Mouse (Mus musculus) right cerebral cortex, adult 2 months (tissue): ENCODE measurements around the gene Fosb.

ENCODE experiments used
- DNase-seq, 2 experiments: peaks; one replicate each; pipeline ENCODE4 v3.0.0; 2021 to 2022; ENCODE audit warnings: low spot score in 2 of 2

Fosb gene

DNA sequence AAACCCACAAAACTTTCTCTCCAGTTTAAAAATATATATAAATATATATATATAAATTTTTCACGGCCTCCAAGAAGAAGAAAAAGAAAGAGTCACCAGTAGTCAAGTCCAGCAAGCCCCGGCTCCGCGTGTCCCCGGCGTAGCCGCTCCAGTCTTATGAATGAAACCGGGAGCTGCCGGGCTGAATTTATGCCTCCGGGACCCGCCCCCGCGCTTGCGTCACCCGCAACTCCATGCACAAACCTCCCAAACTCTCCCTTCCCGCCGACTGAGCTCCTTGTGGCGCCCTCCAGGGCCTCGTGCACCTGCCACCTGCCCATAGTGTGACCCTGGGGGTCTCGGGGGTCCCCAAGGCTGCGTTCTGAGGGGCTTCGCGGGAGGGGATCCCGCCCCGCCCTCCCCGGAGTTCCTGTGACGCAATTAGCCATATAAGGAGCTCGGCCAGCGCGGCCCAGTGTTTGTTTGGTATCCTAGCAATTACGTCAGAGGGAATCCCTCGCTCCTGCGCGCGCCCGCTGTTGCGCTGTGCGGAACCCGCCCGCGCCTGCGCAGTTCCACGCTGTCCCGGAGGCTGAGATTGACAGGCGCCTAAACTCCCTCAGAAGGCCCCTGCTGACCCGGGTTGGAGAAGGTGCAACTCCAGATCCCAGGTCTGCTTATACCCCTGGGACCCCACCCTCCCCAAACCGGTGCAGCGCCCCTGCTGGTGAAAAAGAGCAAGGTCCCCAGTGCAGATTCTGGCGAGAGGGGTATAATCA, at the start of gene Fosb:
Gene Fosb (minus strand): TSS at position 168 of the 758 bp plus-strand sequence.
- peak; percentile 95 to 97 for DNase-seq

DNA sequence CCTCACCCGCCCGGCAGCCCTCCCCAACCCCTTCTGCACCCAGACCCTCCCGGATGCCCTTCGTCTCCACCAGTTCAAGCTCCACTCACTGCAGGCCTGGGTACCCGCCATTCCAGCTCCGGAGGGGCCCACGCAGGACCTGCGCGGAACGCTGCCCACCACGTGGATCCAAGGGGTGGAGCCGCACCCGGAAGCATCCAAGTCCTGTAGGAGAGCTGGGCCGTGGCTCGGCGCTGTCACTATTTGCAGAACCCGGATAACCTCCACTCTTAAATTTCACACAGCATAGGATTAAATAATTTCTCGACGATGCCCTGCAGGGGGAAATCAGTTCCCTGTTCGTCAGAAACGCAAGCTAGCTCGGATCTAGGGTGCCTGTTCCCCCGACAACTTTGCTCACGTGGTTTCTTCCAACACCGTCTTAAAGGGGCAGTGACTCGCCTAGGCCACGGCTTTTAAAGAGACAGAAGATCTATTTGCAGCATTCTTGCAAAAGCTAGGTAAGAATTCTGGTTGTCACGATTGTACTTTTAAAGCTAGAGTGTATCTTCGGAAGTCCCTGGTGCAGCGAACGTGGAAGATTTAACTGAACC, 49.5 kb upstream of the Fosb start, which contains the start of the genes Cd3eap and Ppp1r13l:
Gene Cd3eap (minus strand): TSS at position 185 of the 593 bp plus-strand sequence.
Gene Ppp1r13l (plus strand): TSS at position 451 of the 593 bp plus-strand sequence.
- DNase-seq, result peak; percentile 88 to 90

DNA sequence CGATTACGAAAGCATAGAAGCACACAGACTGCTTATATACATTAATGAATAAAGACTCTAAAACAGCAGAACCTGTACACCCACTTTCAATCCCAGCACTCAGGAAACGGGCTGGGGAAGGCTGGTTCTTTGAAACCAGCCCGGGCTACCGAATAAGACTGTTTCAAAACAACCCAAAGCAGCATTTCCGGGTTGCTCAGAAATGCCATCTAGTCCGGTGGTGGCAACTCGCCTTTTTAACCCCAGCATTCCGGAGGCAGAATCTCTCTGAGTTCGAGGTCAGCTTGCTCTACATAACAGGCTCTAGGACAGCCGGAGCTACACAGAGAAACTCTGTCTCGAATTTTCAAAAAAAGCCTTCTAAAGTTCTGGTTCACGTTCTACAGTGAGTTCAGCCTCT, 48.8 kb upstream of the Fosb start:
- DNase-seq, result no peak

DNA sequence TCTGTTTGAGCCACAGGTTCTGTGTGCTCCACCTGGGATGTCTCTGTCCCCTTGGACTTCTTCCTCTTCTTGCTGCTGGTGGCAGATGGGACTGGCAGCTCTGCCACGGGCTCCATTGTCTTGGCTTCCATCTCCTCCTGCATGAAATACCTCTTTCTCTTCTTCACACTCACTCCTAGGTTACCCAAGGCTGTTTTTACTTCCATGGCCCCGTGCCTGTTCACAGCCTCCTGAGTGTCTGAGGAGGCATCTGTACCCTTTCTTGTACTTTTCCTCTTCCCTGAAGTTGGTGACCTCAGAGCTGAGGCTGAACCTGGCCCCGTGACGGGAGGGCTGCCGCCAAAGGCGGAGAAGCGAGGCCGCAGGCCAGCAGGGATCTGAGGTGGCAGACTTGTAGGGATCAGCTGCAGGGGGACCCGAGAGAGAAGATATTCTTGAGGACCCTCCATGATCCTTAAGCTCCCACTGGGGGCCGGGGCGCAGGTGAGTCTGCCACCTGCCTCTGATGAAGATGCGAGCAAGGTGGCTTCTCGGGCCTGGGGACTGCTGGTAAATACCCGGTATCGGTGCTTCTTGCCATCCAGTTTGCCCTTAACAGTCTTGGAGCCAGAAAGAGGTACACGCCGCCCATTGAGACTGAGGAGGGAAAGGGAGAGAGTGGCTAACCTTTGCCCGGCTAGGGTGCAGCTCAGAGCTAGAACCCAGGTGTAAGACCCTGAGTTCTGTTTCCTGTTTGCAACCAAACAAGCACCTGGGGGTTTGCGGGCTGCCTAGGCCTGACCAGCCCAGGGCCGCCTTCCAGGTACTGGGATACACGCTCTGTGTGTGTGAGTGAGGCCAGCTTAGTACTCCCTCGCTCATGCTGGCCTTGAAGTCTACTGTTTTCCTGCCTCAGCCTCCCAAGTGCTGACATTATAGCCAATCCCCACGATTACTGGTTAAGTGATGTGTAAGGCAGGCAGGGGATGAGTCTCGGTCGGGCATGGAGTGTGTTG, 47.8 kb upstream of the Fosb start:
- DNase-seq, result no peak

DNA sequence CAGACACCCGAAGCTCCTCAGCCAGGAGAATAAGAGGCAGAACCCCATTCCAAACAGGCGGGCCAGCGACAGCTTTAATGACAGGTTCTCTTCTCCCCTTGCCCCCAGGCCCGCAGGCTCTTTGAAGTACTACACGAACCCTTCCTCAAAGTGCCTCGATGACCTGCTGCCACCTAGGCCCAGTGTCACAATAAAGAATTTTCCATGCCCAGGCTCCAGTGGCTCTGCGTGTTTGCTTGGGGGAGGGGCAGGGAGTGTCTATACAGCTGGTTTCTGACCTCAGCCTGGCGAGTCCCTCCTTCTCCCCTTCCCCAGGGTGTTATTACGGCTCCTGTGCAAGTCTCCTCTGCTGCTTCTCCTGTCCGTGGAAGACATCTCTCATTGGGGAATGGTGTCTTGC, 46.5 kb upstream of the Fosb start:
- DNase-seq, result no peak

DNA sequence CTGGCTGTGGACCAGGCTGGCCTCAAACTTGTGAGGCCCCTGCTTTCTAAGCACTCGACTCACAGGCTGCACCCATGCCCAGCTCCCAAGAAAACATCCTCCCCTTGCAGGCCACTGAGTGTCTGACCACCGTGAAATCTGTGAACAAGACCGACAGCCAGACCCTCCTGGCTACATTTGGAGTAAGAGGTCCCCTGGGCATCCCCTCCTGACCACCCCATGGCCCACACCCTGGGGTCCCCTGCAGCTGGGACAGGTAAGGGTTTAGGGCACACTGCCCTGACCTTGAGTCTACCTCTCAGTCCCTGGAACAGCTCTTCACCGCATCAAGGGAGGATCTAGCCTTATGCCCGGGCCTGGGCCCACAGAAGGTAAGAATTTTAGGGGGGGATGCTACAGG, 45.1 kb upstream of the Fosb start:
- no peak for DNase-seq

DNA sequence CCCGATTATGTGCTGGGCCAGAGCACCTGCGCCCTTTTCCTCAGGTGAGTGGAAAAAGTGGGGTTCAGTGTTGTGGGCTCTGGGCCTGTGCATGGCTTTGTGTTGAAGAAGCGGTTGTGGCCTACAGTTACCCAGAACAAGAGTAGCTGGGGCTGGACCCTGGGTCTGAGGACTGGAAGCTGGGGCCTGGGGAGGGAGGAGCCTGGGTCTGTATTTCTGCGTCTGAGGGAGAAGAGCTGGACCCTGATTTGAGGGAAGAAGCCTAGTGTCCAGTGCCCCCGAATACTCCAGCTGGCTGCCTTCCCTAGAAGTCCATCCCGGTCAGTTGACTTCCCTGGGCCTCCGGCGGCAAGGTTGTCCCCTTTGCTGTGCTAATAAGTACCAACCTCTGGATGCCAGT, 40.4 kb upstream of the Fosb start:
- no peak for DNase-seq

DNA sequence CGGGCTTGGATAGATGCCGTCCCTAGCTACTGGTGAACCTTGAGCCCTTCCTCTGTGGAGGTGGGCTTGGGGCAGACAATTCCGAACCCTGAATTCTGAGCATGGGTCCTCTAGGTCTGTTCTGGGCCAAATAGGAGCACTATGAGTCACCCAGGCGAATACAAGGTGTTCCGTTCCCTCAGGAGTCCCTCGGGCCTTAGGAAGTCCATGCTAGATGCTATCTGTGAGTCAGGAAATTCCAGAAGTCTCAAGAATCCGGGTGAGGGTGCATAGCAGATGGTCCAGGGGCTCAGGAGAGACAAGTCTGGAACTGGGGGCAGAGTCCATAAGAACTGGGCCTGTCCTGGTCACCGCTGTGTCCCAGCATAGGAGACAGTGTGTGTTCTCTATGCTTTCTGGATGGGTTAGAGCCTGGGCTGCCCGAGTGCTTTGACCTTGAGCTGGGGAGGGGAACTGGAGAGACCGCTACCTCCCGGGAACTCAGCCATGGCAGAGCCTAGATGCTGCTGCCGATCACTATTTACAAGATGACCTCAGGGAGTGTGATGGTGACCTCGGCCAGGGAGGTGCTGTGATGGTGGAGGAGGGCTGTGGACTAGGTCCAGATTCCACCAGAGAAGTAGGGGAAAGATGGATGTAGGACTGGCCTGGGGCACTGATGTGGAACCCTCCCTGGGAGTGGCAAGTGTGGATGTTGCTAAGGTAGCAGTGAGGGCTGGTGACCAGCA, 39.5 kb upstream of the Fosb start:
- no peak for DNase-seq

DNA sequence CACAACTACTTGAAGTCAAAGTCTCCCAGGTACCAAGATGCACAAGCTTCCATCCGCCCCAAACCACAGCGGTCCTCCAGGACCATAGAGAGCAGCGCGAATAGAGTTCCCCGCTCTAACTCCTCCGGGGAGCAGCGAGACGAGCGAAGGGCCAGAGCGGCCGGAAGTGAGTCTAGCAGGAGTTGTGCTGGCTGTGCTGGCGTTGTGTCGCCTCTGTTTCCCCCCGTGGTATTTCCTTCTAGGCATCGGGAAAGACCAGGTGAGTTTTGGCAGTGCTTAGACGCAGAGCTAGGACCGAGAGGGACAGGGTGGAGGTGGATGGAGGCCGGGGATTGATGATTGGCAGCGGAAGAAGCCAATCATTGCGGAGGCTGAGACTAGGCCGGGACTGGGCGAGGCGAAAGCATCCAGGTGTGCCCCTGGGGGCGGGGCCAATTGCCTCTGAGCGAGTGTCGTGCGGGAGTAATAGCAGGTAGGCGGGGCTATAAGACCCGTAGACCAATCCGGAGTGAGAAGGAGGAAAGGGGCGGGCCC, 35.2 kb upstream of the Fosb start:
- DNase-seq, result peak; percentile 95 to 96

DNA sequence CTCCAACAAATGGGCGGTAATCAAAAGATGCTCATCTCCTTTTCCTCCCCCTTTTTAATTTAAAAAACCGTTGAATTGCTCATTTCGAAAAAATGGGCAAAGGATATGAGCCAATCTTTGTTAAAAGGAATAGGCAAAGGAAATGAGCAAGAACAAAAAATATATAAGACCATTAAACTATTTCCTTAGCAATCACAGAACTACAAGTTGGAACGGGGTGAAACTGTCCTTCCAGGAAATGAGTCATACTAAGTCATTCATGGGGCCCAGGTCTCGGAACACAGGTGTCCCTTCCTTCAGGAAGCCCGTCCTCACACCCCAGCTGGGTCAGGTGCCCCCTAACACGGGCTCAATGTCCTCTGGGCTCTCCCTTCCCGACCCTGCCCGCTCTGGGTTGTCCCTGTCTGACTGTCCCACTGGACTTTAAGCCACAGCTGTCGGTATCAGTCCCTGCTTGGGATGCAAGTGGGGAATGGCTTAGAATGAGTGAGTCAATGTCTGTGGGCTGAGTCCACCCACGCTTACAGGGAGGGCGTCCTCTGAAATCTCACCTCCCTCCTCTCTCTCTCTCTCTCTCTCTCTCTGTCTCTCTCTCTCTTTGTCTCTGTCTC, 34.5 kb upstream of the Fosb start, which contains the start of gene Ercc1:
Gene Ercc1 (plus strand): TSS at position 542 of the 611 bp plus-strand sequence.
- peak; percentile 43 to 54 for DNase-seq

DNA sequence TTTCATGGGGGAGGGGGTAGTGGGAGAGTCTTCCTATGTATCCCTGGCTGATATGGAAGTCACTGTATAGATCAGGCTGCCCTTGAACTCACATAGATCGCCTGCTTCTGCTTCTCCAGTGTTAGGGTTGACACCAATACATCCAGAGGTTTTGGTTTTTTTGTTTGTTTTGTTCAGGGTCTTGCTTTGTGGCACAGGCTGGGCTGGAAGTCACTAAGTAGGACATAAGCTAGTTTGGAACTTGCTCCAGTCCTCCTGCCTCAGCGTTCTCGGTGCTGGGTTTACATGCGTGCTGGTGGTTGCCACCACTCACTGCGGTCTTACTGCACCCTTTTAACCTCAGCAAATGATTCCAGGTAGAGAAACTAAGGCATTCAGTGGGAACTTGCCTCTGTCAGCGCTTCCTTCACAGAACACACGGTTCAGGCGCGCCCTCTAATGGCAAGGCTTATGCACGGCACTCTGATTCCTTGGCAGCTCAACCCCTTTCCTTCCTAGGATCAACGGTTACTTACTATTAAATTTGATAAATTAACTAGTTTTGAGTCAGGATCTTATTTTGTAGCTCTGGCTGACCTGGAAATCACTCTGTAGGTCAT, 33.5 kb upstream of the Fosb start:
- DNase-seq, result peak; percentile 81 to 86

DNA sequence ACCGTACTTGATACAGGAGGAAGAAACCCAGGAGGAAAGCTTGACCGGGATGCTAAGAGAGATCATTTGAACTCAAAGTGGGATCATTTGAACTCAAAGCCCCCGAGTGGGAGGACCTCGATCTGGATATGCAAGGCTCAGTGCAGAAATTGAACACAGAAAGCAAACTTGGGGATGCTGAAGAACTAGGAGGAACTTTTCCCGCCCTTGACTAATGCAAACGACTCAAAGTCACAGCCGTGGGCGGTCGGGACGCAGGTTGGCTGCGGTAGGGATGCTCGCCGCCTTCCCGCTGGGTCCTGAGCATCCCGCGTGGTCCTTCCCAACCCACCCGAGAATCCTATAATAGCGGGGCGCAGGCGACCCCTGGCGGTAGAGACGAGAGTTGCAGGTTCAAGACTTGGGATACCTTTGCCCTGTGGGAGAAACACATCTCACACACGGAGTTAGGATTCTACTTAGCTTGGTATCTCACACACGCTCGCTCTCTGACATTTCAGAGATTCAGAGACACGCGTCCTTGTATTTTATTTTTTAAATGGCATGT, 32.7 kb upstream of the Fosb start:
- peak; percentile 93 to 96 for DNase-seq

DNA sequence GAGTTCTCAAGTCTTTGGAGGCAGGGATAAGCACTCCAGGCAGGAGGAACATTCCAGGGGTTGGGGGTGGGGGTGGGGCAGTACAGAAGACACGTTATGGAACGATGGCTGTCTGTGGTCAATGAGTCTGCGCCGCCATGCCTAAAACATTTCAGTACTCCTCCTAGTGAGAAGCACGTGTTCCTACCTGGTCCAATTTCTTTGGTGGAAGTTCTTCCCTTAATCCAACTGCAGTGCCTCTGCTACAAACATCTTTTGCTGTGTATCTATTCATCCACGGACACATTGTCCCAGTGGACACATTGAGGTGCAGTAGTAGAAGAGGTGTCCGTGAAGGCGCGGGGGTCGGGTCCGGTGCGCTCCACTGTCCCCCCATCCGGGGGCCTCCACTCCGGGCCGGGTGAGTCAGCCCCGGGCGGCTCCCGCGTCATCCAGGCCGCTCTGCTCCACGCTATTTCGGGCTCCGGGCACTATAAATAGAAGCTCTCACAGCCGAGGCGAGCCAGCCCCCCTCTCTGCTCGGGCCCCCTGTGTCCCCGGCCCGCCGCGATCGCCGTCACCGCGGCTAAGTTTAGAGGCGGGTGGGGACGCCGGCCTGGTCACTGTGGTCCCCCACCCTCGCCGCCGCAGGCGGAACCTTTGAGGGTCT, 32.0 kb upstream of the Fosb start:
- DNase-seq, result peak; percentile 62 to 76

DNA sequence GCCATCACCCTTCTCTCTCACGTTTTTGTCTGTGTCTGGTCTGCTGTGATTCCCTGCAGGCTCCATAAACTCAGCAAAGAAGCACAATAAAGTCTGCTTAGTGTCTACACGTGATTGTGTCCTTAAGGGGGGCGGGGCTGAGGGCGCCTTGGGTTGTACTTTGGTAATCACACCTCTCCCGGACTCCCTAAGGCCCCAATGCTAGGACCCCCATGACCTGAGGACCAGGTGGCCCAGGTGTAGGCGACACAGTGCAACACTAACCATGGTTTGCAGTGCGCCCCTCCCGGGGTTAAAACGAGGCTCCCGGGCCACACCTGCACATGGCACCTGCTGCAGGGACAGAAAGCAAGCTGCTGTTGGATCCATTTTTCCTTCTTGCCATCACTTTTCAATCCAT, 31.4 kb upstream of the Fosb start:
- no peak for DNase-seq

DNA sequence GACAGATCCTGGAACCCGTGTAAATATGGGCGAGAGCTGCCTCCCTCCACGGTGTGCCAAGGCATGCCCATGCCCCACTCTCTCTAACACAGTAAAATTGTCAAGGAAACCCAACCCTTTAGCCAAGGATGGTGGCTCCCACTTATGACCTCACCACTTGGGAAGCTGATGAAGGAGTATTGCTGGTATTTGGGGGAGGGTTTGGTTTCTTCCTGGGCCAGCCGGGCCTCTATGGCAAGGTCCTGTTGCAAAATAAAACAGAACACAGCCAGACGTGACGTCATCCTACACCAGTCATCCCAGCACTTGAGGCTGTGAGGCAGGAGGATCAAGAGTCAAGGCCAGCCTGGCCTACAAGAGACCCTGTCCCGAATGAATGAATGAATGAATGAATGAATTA, 28.7 kb upstream of the Fosb start:
- DNase-seq, result no peak

DNA sequence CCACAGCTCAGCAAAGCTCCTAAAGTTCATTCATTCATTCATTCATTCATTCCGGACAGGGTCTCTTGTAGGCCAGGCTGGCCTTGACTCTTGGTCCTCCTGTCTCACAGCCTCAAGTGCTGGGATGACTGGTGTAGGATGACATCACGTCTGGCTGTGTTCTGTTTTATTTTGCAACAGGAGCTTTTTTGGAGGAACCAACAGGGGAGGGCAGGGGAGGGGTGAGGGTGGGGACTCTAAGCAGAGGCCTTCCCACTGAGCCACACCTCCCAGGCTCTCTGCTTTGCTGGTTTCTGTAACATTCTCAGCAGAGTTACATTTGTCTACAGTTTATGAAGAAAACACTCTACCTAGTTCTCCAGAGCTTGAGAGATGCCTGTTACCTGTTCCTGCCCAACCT, 28.2 kb upstream of the Fosb start:
- no peak for DNase-seq

DNA sequence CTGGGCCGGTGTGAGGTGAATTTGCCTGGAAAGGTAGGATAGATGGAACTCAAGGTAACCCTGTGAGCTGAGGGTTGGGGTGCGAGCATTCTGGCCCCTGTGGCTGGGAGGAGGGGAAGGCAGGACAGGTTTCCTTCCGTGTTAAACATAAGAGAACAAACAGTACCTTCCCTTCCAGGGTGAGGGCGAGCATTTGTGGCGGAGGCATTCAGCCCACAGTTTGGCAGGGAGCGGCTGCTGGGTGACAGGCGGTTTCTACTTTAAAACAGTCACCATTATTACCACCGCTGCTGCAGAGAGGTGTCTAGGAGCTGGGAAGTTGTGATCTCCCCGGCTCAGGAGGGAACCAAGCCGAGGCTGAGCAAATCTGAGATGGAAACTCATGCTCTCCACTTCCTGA, 27.3 kb upstream of the Fosb start:
- DNase-seq, result peak in 1 of 2 experiments; percentile 41

DNA sequence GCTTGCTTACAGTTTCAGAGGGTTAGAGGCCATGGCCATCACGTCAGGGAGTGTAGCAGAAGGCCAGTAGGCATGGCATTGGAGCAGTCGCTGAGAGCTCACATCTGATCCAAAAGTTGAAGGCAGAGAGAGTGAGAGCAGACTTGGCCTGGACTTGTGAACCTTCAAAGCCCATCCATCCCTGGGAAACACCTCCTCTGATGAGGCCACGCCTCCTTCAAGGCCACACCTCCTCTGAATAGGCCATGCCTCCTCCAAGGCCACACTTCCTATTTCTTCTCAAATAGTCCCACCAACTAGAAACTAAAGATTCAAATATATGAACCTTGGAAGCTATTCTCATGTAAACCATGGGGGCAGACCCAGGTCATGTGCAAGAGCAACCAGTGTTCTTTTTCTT, 25.7 kb upstream of the Fosb start:
- no peak for DNase-seq

DNA sequence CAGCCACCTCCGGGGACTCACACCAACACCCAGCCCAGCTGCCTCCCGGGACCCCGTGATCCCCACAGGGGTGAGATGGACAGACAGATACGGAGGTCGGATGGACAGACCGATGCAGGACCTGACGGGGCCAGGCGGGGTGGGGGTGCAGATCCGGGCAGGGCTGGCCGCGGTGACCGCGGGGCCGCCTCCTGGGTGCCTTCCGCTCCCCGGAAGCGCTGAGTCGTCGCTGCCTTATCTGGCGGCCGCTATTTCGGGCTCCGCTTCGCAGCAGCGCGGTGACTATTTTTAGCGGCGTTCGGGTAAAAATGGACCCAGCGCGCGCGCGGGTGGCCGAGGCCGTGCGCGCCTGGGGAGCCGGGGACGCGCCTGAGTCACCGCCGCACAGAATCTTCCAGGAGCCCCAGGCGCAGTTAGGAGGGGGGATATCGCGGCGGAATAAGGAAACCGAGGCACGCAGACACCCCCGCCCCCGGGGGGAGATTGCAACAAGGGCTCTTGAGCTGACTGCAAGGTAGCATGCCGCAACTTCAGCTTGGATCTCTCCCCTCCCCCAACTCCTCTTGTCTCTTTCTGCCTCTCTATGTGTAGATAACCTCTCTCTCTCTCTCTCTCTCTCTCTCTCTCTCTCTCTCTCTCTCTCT, 23.0 kb upstream of the Fosb start:
- DNase-seq, result peak; percentile 89 to 92
